Mouse (Mus musculus): ENCODE data around the gene Camk1d. TPM values are rescaled to one million over a fixed set of nuclear protein-coding genes. Genes with fewer than 3 reads are reported as not detected.
A peak's percentile ranks its signal among the peaks of the same experiment; 100 is the strongest.

The Camk1d gene
- total and polyA plus RNA-seq, 2 experiments from 2014 or later, result 1.1 to 2.2 TPM

DNA sequence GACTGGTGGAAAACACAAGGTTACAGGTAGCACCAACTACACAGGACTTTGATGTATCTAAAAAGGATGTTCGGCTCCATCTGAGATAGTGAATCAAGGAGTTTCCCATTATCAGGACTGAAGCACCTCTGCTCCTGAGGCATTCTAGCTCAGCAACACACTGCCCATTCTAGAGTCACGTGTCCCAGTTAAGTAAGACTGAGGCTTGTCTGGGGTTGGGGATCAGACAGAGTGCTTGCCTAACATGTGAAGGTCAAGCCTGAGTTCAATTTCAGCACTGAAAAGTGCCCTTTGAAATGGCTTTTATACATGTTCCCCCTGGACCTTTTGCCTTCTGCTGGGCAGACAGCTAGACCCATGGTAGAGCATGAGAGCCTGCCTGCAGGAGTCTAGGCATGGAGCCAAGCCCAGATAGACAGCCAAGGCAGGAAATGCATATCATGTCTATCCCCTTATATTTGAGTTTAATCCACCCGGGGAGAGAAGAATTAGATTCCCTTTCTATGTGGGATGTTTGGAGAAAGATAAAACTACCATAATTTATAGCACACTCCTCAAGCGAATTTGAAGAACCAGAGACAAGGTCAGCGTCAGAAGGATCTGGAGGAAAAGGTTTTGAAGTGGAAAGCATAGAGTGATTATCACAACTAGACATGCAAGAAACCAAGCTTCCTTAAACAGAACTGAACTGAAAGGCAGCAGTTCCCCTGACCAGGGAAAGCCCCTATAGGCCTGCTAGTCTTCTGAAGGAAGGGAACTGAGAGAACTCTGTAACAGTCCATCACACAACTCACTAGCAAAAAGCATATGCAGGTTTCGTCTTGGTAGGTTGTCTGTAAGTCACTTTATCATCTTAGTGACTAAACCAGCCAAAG is 296.9 kb downstream of the Camk1d start:
- H3K9ac ChIP-seq (replicated peaks; ENCODE audit: low read depth, low read length), result no peak overlapping the region
- DNase-seq (ENCODE audit: low spot score) (peak; percentile 30), ATAC-seq (ENCODE audit: insufficient read depth, low read depth) (peak; percentile 41; the same call in 1 of the 2 replicates)
- no peak overlapping the region for H3K4me2 ChIP-seq (ENCODE audit: low read depth, low read length)
- no peak overlapping the region for H3K4me3 ChIP-seq (ENCODE audit: low read depth, low read length)
- no peaks in the 10 kb centered on the region for H3K36me3 ChIP-seq (replicated peaks; ENCODE audit: control insufficient read depth, insufficient read depth, low read length)
- H3K27ac ChIP-seq (ENCODE audit: low read depth), result no peak overlapping the region
- no peaks in the 10 kb centered on the region for H3K4me1 ChIP-seq (ENCODE audit: control insufficient read depth, insufficient read depth)
- H3K9me3 ChIP-seq (replicated peaks; ENCODE audit: control insufficient read depth, low read length), result no peaks in the 10 kb centered on the region
- 43% methylated on average over 6 of the region's 6 CpGs for WGBS
- TF ChIP-seq EP300 (IDR thresholded peaks at IDR 0.05; ENCODE audit: low read depth) (no peak), CTCF (IDR thresholded peaks at IDR 0.05; ENCODE audit: low read depth) (no peak)
- H3K27me3 ChIP-seq (ENCODE audit: control insufficient read depth, insufficient read depth, low read length), result no peaks in the 10 kb centered on the region

DNA sequence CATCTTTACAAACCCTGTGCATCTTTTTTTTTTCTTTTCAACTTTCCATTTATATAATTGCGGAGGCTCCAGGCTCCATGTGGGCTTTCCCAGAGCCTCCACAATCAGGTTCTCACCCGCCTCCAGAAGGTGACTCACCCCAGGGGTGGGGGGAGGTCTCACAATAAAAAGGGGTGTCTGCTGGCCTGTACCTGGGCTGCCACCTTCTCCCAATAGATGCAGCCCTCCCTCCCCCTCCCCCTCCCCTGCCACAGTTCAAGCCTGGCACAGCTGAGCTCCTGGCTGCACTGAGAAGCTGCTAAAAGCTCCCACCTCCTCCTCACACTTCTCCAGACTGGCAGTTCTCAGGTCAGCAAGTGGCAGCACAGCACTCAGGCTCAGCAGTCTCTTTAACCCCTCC is 302.5 kb downstream of the Camk1d start:
- H3K27ac ChIP-seq (ENCODE audit: low read depth), result no peak overlapping the region
- H3K27me3 ChIP-seq (ENCODE audit: control insufficient read depth, insufficient read depth, low read length), result no peaks in the 10 kb centered on the region
- no peaks in the 10 kb centered on the region for H3K36me3 ChIP-seq (replicated peaks; ENCODE audit: control insufficient read depth, insufficient read depth, low read length)
- no peak overlapping the region for H3K4me3 ChIP-seq (ENCODE audit: low read depth, low read length)
- H3K9ac ChIP-seq (replicated peaks; ENCODE audit: low read depth, low read length), result no peak overlapping the region
- 55% methylated on average over 2 of the region's 2 CpGs for WGBS
- ATAC-seq (ENCODE audit: insufficient read depth, low read depth) (no peak), DNase-seq (ENCODE audit: low spot score) (no peak)
- TF ChIP-seq EP300 (IDR thresholded peaks at IDR 0.05; ENCODE audit: low read depth) (no peak), CTCF (IDR thresholded peaks at IDR 0.05; ENCODE audit: low read depth) (no peak)
- H3K4me2 ChIP-seq (ENCODE audit: low read depth, low read length), result no peak overlapping the region
- H3K4me1 ChIP-seq (ENCODE audit: control insufficient read depth, insufficient read depth), result no peaks in the 10 kb centered on the region
- no peaks in the 10 kb centered on the region for H3K9me3 ChIP-seq (replicated peaks; ENCODE audit: control insufficient read depth, low read length)

- no peak for DNase-seq (ENCODE audit: low spot score)
- no peaks in the 10 kb centered on the region for H3K4me1 ChIP-seq (ENCODE audit: control insufficient read depth, insufficient read depth)
- no peak overlapping the region for H3K4me3 ChIP-seq (ENCODE audit: low read depth, low read length)
- no peaks in the 10 kb centered on the region for H3K36me3 ChIP-seq (replicated peaks; ENCODE audit: control insufficient read depth, insufficient read depth, low read length)
- no peak overlapping the region for H3K9ac ChIP-seq (replicated peaks; ENCODE audit: low read depth, low read length)
- H3K4me2 ChIP-seq (ENCODE audit: low read depth, low read length), result no peak overlapping the region
- no peaks in the 10 kb centered on the region for H3K27me3 ChIP-seq (ENCODE audit: control insufficient read depth, insufficient read depth, low read length)
- no peak overlapping the region for H3K27ac ChIP-seq (ENCODE audit: low read depth)
- ATAC-seq (ENCODE audit: insufficient read depth, low read depth), result no peak
- no peaks in the 10 kb centered on the region for H3K9me3 ChIP-seq (replicated peaks; ENCODE audit: control insufficient read depth, low read length)
- WGBS, result 46% methylated on average over 3 of the region's 3 CpGs
- no peak for TF ChIP-seq EP300 (IDR thresholded peaks at IDR 0.05; ENCODE audit: low read depth)
- TF ChIP-seq CTCF (IDR thresholded peaks at IDR 0.05; ENCODE audit: low read depth), result peak; percentile 50
These were observed 310.5 kb downstream of the Camk1d start for GRCm38 (mm10) chr2:5403850-5404249.

GRCm38 (mm10) chr2:5402036-5402435 is 312.3 kb downstream of the Camk1d start:
- Histone ChIP-seq H3K27me3 (ENCODE audit: control insufficient read depth, insufficient read depth, low read length) (no peaks in the 10 kb centered on the region), H3K27ac (ENCODE audit: low read depth) (no peak overlapping the region), H3K9me3 (replicated peaks; ENCODE audit: control insufficient read depth, low read length) (no peaks in the 10 kb centered on the region), H3K4me2 (ENCODE audit: low read depth, low read length) (no peak overlapping the region), H3K4me1 (ENCODE audit: control insufficient read depth, insufficient read depth) (no peaks in the 10 kb centered on the region), H3K4me3 (ENCODE audit: low read depth, low read length) (no peak overlapping the region), H3K36me3 (replicated peaks; ENCODE audit: control insufficient read depth, insufficient read depth, low read length) (no peaks in the 10 kb centered on the region), H3K9ac (replicated peaks; ENCODE audit: low read depth, low read length) (no peak overlapping the region)
- no peak for TF ChIP-seq EP300 (IDR thresholded peaks at IDR 0.05; ENCODE audit: low read depth)
- TF ChIP-seq CTCF (IDR thresholded peaks at IDR 0.05; ENCODE audit: low read depth), result no peak
- ATAC-seq (ENCODE audit: insufficient read depth, low read depth), result no peak
- 87% methylated on average over 12 of the region's 12 CpGs for WGBS
- no peak for DNase-seq (ENCODE audit: low spot score)

GRCm38 (mm10) chr2:5398505-5398904 is 315.8 kb downstream of the Camk1d start:
- Histone ChIP-seq H3K4me1 (ENCODE audit: control insufficient read depth, insufficient read depth) (no peaks in the 10 kb centered on the region), H3K27me3 (ENCODE audit: control insufficient read depth, insufficient read depth, low read length) (no peaks in the 10 kb centered on the region), H3K27ac (ENCODE audit: low read depth) (no peak overlapping the region), H3K9ac (replicated peaks; ENCODE audit: low read depth, low read length) (no peak overlapping the region), H3K4me3 (ENCODE audit: low read depth, low read length) (no peak overlapping the region), H3K4me2 (ENCODE audit: low read depth, low read length) (no peak overlapping the region), H3K9me3 (replicated peaks; ENCODE audit: control insufficient read depth, low read length) (no peaks in the 10 kb centered on the region), H3K36me3 (replicated peaks; ENCODE audit: control insufficient read depth, insufficient read depth, low read length) (no peaks in the 10 kb centered on the region)
- TF ChIP-seq CTCF (IDR thresholded peaks at IDR 0.05; ENCODE audit: low read depth) (no peak), EP300 (IDR thresholded peaks at IDR 0.05; ENCODE audit: low read depth) (no peak)
- WGBS, result 84% methylated on average over 9 of the region's 9 CpGs
- ATAC-seq (ENCODE audit: insufficient read depth, low read depth) (no peak), DNase-seq (ENCODE audit: low spot score) (no peak)

Measured in heart, postnatal 0 days (tissue).